In the genomic region with DNA sequence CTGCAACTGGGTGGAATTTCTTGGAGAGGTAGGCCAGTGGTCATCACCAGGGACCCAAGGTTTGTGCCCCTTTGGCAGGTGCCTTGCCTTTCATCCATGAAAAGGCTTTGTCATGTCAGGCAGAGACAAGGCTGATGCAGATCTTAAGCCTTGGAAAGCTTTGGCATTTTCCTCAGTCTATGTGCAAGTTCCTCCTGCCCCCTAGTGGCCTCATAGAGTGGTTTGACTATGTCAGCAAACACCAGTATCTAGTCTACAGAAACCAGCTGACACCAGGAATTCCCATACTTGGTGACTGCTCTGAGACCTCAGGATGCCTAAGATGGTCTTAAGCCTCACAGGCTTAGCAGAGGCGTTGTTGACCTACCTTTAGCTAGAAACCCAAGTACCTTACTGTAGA, we compare ENCODE assay signal across 11 mouse cellular contexts. TPM values are rescaled to one million over a fixed set of nuclear protein-coding genes. Genes with fewer than 3 reads are reported as not detected.
DNase-seq lines count a peak whose midpoint lies in the region; ATAC-seq and TF ChIP-seq lines count a peak whose summit lies in the region.
"Had no signal": no experiment of that assay in that cellular context is flagged by ENCODE, and none has a peak within 500 bp of the region (broad histone marks: within the 10 kb centered on the region; RNA-seq: fewer than 3 reads in every experiment).

No protein-coding gene starts in this region.

- TF ChIP-seq CTCF in intestine, postnatal 0 days (IDR thresholded peaks at IDR 0.05; ENCODE audit: low read depth): peak; percentile 84

- intact Hi-C loops in left cerebral cortex, postnatal 36 days (cut with DNase I): no loop called here

- peak; percentile 6 to 9 for DNase-seq in cerebellum, adult 18-20 months
- no peak for DNase-seq in cerebellum, adult 11 months
- DNase-seq in adrenal gland, adult 2 months: peak; percentile 26
- peak; percentile 5 to 6 for DNase-seq in left cerebral cortex, postnatal 36 days (ENCODE audit: low spot score in 2 of 2)
- no peak for DNase-seq in spleen, postnatal 4 days (ENCODE audit: low spot score in 2 of 2)

- no peak overlapping the region for H3K27ac ChIP-seq in forebrain, embryonic 12.5 days
- no peak overlapping the region for H3K27ac ChIP-seq in intestine, postnatal 0 days (ENCODE audit: low read depth, low read length)
- no peak overlapping the region for H3K27ac ChIP-seq in neural tube, embryonic 12.5 days

- H3K4me1 ChIP-seq in forebrain, embryonic 12.5 days: no peaks in the 10 kb centered on the region
- no peaks in the 10 kb centered on the region for H3K4me1 ChIP-seq in intestine, postnatal 0 days (replicated peaks; ENCODE audit: control insufficient read depth, insufficient read depth, low read length)
- H3K4me1 ChIP-seq in neural tube, embryonic 12.5 days: no peaks in the 10 kb centered on the region

- WGBS in forebrain, embryonic 12.5 days: 21% methylated on average over 1 of the region's 1 CpGs
- WGBS in intestine, postnatal 0 days: 29% methylated on average over 1 of the region's 1 CpGs
- 27% methylated on average over 1 of the region's 1 CpGs for WGBS in neural tube, embryonic 12.5 days

- H3K4me3 ChIP-seq in forebrain, embryonic 12.5 days (replicated peaks): no peak overlapping the region
- no peak overlapping the region for H3K4me3 ChIP-seq in intestine, postnatal 0 days (ENCODE audit: low read depth, low read length)
- H3K4me3 ChIP-seq in neural tube, embryonic 12.5 days: no peak overlapping the region
- H3K4me3 ChIP-seq: erythroblast, embryonic 14.5 days had no signal

- no peaks in the 10 kb centered on the region for H3K9me3 ChIP-seq in forebrain, embryonic 12.5 days
- H3K9me3 ChIP-seq in intestine, postnatal 0 days (ENCODE audit: control insufficient read depth): no peaks in the 10 kb centered on the region
- no peaks in the 10 kb centered on the region for H3K9me3 ChIP-seq in neural tube, embryonic 12.5 days

- H3K4me2 ChIP-seq in forebrain, embryonic 12.5 days: no peak overlapping the region
- H3K4me2 ChIP-seq in intestine, postnatal 0 days (replicated peaks; ENCODE audit: low read depth): no peak overlapping the region
- no peak overlapping the region for H3K4me2 ChIP-seq in neural tube, embryonic 12.5 days (replicated peaks)

- no peak overlapping the region for H3K9ac ChIP-seq in forebrain, embryonic 12.5 days
- no peak overlapping the region for H3K9ac ChIP-seq in intestine, postnatal 0 days (ENCODE audit: low read depth, low read length)
- H3K9ac ChIP-seq in neural tube, embryonic 12.5 days: no peak overlapping the region

- H3K36me3 ChIP-seq in forebrain, embryonic 12.5 days (replicated peaks): no peaks in the 10 kb centered on the region
- no peaks in the 10 kb centered on the region for H3K36me3 ChIP-seq in intestine, postnatal 0 days (ENCODE audit: control insufficient read depth, insufficient read depth)
- no peaks in the 10 kb centered on the region for H3K36me3 ChIP-seq in neural tube, embryonic 12.5 days

- H3K27me3 ChIP-seq in forebrain, embryonic 12.5 days: no peaks in the 10 kb centered on the region
- H3K27me3 ChIP-seq in intestine, postnatal 0 days (replicated peaks; ENCODE audit: control insufficient read depth, insufficient read depth, low read length): no peaks in the 10 kb centered on the region
- H3K27me3 ChIP-seq in neural tube, embryonic 12.5 days (replicated peaks): no peaks in the 10 kb centered on the region

- peak; percentile 89 for ATAC-seq in forebrain, embryonic 12.5 days (ENCODE audit: low FRiP score)
- no peak for ATAC-seq in intestine, postnatal 0 days
- peak; percentile 82 for ATAC-seq in neural tube, embryonic 12.5 days (ENCODE audit: low FRiP score, low read depth)

RNA-seq across cellular contexts. Expression of gene Gm5724, which starts 24.2 kb away (rescaled TPM):
- not detected for total RNA-seq in adrenal gland, adult 2 months (2021)
- not detected in 2 replicates for polyA plus RNA-seq in adrenal gland, adult 2 months (2012; rRNA removed)
- polyA plus RNA-seq in forebrain, embryonic 12.5 days (2016; fragmentation: Nextera tagmentation; extraction: Ambion mirVana): not detected in 2 replicates
- polyA plus RNA-seq in intestine, postnatal 0 days (2015; fragmentation: Nextera tagmentation; extraction: Ambion mirVana): not detected in 2 replicates
- total RNA-seq in left cerebral cortex, postnatal 36 days (2021): not detected
- not detected in 2 replicates for polyA plus RNA-seq in neural tube, embryonic 12.5 days (2016; fragmentation: Nextera tagmentation; extraction: Ambion mirVana)
- polyA plus RNA-seq: C2C12; erythroblast, embryonic 14.5 days; liver, embryonic 16.5 days had no signal

RNA-seq across cellular contexts. Expression of gene Slco1a4, which starts 58.2 kb away (rescaled TPM):
- under 1 TPM; 0.21 to 0.37 TPM for total RNA-seq in adrenal gland, adult 2 months (2021)
- polyA plus RNA-seq in adrenal gland, adult 2 months (2012; rRNA removed): not detected in 2 replicates
- polyA plus RNA-seq in forebrain, embryonic 12.5 days (2016; fragmentation: Nextera tagmentation; extraction: Ambion mirVana): 0.38 TPM in 1 of 2 replicates, not detected in the other
- polyA plus RNA-seq in intestine, postnatal 0 days (2015; fragmentation: Nextera tagmentation; extraction: Ambion mirVana): 0.03 TPM in 1 of 2 replicates, not detected in the other
- 10 to 100 TPM; 50.2 to 51.1 TPM for total RNA-seq in left cerebral cortex, postnatal 36 days (2021)
- 0.06 and 0.22 TPM in 2 replicates for polyA plus RNA-seq in neural tube, embryonic 12.5 days (2016; fragmentation: Nextera tagmentation; extraction: Ambion mirVana)
- polyA plus RNA-seq: C2C12; erythroblast, embryonic 14.5 days; liver, embryonic 16.5 days had no signal

Comparison
In these comparisons a context has a peak if more than half of its experiments do, and no peak if none do; other contexts are left out.
1. DNase-seq: peak in cerebellum, adult 18-20 months (2 of 2), adrenal gland, adult 2 months (single experiment) and left cerebral cortex, postnatal 36 days (2 of 2); none in cerebellum, adult 11 months (single experiment) and spleen, postnatal 4 days (0 of 2).